Mouse (Mus musculus) kidney, adult 2 months (tissue): Measurements from ENCODE around the gene Olfr1425. TPM values are rescaled to one million over a fixed set of nuclear protein-coding genes. Genes with fewer than 3 reads are reported as not detected.
"Not testable (repeated sequence)": the region's sequence is repeated elsewhere in the genome, so short reads cannot be mapped to it uniquely, and the experiment has no call there.

Experiments
- DNase-seq: peaks from one replicate; pipeline ENCODE4 v3.0.0; 2021
- H3K27ac ChIP-seq: fragments of 200-500 bp; 2 replicates; pipeline ENCODE4 v1.5.1; 2012; ENCODE audit warnings: low read depth, low read length, control low read depth, inconsistent platforms; ENCODE audit not compliant: insufficient read depth
- H3K27me3 ChIP-seq: fragments of 200-500 bp; replicated peaks from 2 replicates; pipeline ENCODE4 v1.6.1; 2012; ENCODE audit warnings: mild to moderate bottlenecking, moderate library complexity, low read length, inconsistent platforms; ENCODE audit not compliant: control insufficient read depth, insufficient read depth
- H3K36me3 ChIP-seq: fragments of 200-500 bp; 2 replicates; pipeline ENCODE4 v1.6.1; 2012; ENCODE audit warnings: mild to moderate bottlenecking, moderate library complexity, low read length, inconsistent platforms; ENCODE audit not compliant: control insufficient read depth, insufficient read depth
- H3K4me1 ChIP-seq: fragments of 200-500 bp; 2 replicates; pipeline ENCODE4 v1.6.1; 2011; ENCODE audit warnings: low read length; ENCODE audit not compliant: control insufficient read depth, insufficient read depth
- H3K4me3 ChIP-seq: fragments of 200-500 bp; 2 replicates; pipeline ENCODE4 v1.5.1; 2011; ENCODE audit warnings: mild to moderate bottlenecking, low read depth, low read length, control low read depth; ENCODE audit not compliant: insufficient read depth
- CTCF ChIP-seq: fragments of 200-500 bp; conservative IDR thresholded peaks from 2 replicates; pipeline ENCODE4 v1.5.1; 2011; ENCODE audit warnings: low read depth, mild to moderate bottlenecking, control low read depth, low read length, moderate library complexity, mixed read lengths; ENCODE audit not compliant: insufficient read depth, insufficient read length
- POLR2A ChIP-seq: fragments of 200-500 bp; IDR thresholded peaks from one replicate; pipeline ENCODE4 v1.6.1; 2011; ENCODE audit warnings: low read depth, low read length, control low read depth
- WGBS: fragments of 180-500 bp; shearing (Covaris S2); methylation state at CpG from one replicate; pipeline ENCODE4 v1.1.7; 2018; 5-methylcytosine and 5-hydroxymethylcytosine counted together
- polyA plus RNA-seq: library from polyadenylated mRNA; depleted of rRNA; stranded (reverse); fragments of >200 nt; gene quantifications from 2 replicates; pipeline ENCODE4 v1.2.3, GENCODE M21; 2012; rRNA removed

The Olfr1425 gene
- not detected in 2 replicates for polyA plus RNA-seq

DNA sequence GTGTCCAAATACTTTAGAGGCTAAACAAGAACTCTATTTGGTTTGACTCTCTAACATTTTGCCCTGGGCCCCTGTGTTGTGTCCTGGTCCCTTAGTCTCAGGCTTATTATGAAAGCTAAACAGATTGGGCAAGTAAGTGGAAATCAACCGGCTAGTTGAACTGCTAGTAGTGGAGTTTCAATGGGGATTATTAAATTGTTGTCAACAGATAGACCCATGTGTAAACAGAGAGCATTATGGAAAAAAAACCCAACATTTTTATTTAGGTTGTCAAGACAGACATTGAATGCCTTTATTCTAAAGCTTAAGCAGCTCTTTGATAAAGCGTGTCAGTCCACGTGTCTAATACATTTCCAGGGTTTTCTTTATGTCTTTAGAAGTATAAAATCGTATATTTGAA is at the start of gene Olfr1425:
Olfr1425 (minus strand) TSS at position 101 of the 400 bp plus-strand sequence.
- H3K27me3 ChIP-seq, H3K4me3 ChIP-seq, H3K27ac ChIP-seq, DNase-seq, H3K4me1 ChIP-seq, H3K36me3 ChIP-seq: not testable (repeated sequence)
- WGBS = 82% methylated on average over 4 of the region's 4 CpGs

GRCm38 (mm10) chr19:12123103-12123502 is 45.6 kb upstream of the Olfr1425 start, which contains the start of gene Olfr76:
Gene Olfr76 (minus strand): TSS chr19:12123203.
- WGBS = 69% methylated on average over 3 of the region's 3 CpGs
- H3K27ac ChIP-seq = no peak within 1 kb of the TSS
- H3K4me1 ChIP-seq = no peaks in the 10 kb centered on the region
- TF ChIP-seq CTCF = no peak
- no peak for TF ChIP-seq POLR2A
- no peak for DNase-seq
- no peak within 1 kb of the TSS for H3K4me3 ChIP-seq
- no peaks in the 10 kb centered on the region for H3K27me3 ChIP-seq
- H3K36me3 ChIP-seq = no peaks in the 10 kb centered on the region

GRCm38 (mm10) chr19:12116464-12116863 is 38.9 kb upstream of the Olfr1425 start:
- Histone ChIP-seq H3K27me3 (no peaks in the 10 kb centered on the region), H3K27ac (no peak overlapping the region), H3K36me3 (no peaks in the 10 kb centered on the region), H3K4me3 (no peak overlapping the region), H3K4me1 (no peaks in the 10 kb centered on the region)
- TF ChIP-seq POLR2A = no peak
- TF ChIP-seq CTCF = no peak
- WGBS = 84% methylated on average over 3 of the region's 3 CpGs
- DNase-seq = no peak

- no peak for TF ChIP-seq POLR2A
- no peak for TF ChIP-seq CTCF
- H3K27ac ChIP-seq = no peak within 1 kb of the TSS
- H3K4me3 ChIP-seq = no peak within 1 kb of the TSS
- H3K4me1 ChIP-seq = no peaks in the 10 kb centered on the region
- no peaks in the 10 kb centered on the region for H3K36me3 ChIP-seq
- DNase-seq = no peak
- no peaks in the 10 kb centered on the region for H3K27me3 ChIP-seq
- 71% methylated on average over 1 of the region's 1 CpGs for WGBS
Measured at GRCm38 (mm10) chr19:12115797-12116196, 38.3 kb upstream of the Olfr1425 start, which contains the start of gene Olfr1428. Gene Olfr1428 (minus strand): TSS chr19:12115897.

DNA sequence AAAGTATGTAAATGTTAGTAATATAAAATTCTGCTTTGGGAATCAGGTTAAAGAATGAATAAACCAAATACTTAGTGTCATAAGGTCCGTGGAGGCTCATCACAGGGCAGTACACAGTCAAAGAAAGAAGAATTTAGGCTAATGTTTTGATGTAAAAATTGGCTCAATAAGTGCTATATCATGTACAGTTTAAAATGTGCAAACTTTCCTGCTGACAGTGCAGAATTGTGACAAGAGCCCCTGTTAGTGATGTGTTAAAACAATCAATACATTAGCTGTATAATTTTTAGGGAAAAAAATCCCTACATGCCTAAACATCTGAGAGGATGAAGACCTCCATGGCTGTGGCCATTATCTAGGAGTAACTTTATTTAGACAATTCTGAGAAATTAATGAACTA is 36.3 kb upstream of the Olfr1425 start:
- 59% methylated on average over 1 of the region's 1 CpGs for WGBS
- H3K36me3 ChIP-seq = no peaks in the 10 kb centered on the region
- no peak for DNase-seq
- no peak overlapping the region for H3K27ac ChIP-seq
- TF ChIP-seq CTCF (no peak), POLR2A (no peak)
- H3K4me3 ChIP-seq = no peak overlapping the region
- H3K4me1 ChIP-seq = no peaks in the 10 kb centered on the region
- no peaks in the 10 kb centered on the region for H3K27me3 ChIP-seq

DNA sequence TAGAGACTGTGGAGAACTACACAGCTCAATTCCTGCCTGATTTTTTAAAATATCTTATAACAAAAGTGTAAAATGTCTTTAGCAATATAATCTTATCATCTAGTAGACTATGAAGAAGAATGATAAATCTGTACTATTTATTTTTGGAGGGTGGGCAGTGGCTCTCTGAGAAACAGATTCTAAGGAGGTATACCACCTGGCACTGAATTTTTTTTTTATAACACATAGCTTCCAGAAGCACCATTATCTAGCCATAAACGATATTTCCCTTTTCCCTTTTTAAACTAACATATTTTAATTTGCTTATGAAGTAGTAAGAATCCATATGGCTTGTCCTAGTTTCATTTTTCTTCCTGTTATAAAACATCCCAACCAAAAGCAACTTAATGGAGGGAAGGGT is 27.0 kb upstream of the Olfr1425 start:
- no peaks in the 10 kb centered on the region for H3K27me3 ChIP-seq
- no peak overlapping the region for H3K27ac ChIP-seq
- no peaks in the 10 kb centered on the region for H3K36me3 ChIP-seq
- no peak for DNase-seq
- H3K4me3 ChIP-seq = no peak overlapping the region
- TF ChIP-seq CTCF = no peak
- no peak for TF ChIP-seq POLR2A
- H3K4me1 ChIP-seq = no peaks in the 10 kb centered on the region
- WGBS = 50% methylated on average over 1 of the region's 1 CpGs

DNA sequence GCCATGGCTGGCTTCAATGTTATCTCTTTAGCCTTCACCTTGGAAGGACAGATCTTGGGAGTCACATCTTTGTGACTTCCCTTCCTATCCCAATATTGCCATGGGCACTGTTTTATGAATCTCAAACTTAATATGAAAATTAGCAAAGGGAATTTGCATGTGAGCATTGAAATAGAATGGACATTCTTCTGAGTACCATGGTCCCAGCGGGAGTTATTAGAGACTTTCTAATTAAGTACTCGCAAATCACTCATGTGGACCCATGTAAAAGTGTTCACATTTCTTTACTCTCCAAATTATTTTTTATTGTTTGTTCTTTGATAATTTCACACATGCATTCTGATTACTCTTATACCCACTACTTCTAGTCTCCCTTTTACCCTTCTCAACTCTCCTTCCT is 25.7 kb upstream of the Olfr1425 start, which contains the start of gene Olfr1427:
Olfr1427 (minus strand) TSS at position 101 of the 400 bp plus-strand sequence.
- TF ChIP-seq POLR2A = no peak
- TF ChIP-seq CTCF = no peak
- Histone ChIP-seq H3K27me3 (no peaks in the 10 kb centered on the region), H3K4me1 (no peaks in the 10 kb centered on the region), H3K27ac (no peak within 1 kb of the TSS), H3K4me3 (no peak within 1 kb of the TSS), H3K36me3 (no peaks in the 10 kb centered on the region)
- 86% methylated on average over 2 of the region's 2 CpGs for WGBS
- DNase-seq = no peak

- no peak for TF ChIP-seq POLR2A
- Histone ChIP-seq H3K4me3 (no peak within 1 kb of the TSS), H3K4me1 (no peaks in the 10 kb centered on the region), H3K36me3 (no peaks in the 10 kb centered on the region), H3K27ac (no peak within 1 kb of the TSS), H3K27me3 (no peaks in the 10 kb centered on the region)
- DNase-seq = no peak
- 80% methylated on average over 1 of the region's 1 CpGs for WGBS
Measured at GRCm38 (mm10) chr19:12091913-12092312, 14.4 kb upstream of the Olfr1425 start, which contains the start of gene Olfr1426. Gene Olfr1426 (minus strand): TSS chr19:12092013.

- H3K4me3 ChIP-seq, H3K27ac ChIP-seq, H3K4me1 ChIP-seq, H3K27me3 ChIP-seq, DNase-seq, H3K36me3 ChIP-seq: not testable (repeated sequence)
- 94% methylated on average over 1 of the region's 1 CpGs for WGBS
Measured at GRCm38 (mm10) chr19:12069546-12069945, 8.0 kb downstream of the Olfr1425 start.

- H3K27ac ChIP-seq, H3K4me1 ChIP-seq, H3K27me3 ChIP-seq, H3K4me3 ChIP-seq, H3K36me3 ChIP-seq, DNase-seq: not testable (repeated sequence)
- 70% methylated on average over 1 of the region's 1 CpGs for WGBS
Measured at GRCm38 (mm10) chr19:12067806-12068205, 9.7 kb downstream of the Olfr1425 start.
